Comparison of ENCODE assay signal across 11 mouse cellular contexts in genomic region chr1:152304487-152305130, GRCm38 (mm10).
DNase-seq lines count a peak whose midpoint lies in the region; ATAC-seq and TF ChIP-seq lines count a peak whose summit lies in the region.
"Had no signal": no experiment of that assay in that cellular context is flagged by ENCODE, and none has a peak within 500 bp of the region (broad histone marks: within the 10 kb centered on the region; RNA-seq: fewer than 3 reads in every experiment).

No protein-coding gene starts in this region.

- intact Hi-C loops in gastrocnemius, postnatal 14 days (cut with DNase I; ENCODE audit: low total_unique reads) = no loop called here

- no peak overlapping the region for H3K4me2 ChIP-seq in intestine, embryonic 14.5 days (ENCODE audit: low read length)
- H3K4me2 ChIP-seq in intestine, embryonic 16.5 days (ENCODE audit: low read depth, low read length) = no peak overlapping the region

- peak; percentile 50 for DNase-seq in intestine, embryonic 14.5 days (ENCODE audit: low spot score)
- peak; percentile 78 to 89 for DNase-seq in cerebellum, adult 2 months
- peak; percentile 31 for DNase-seq in gastrocnemius, postnatal 14 days
- DNase-seq in heart, postnatal 4 days = peak; percentile 36
- no peak for DNase-seq in kidney, adult 11 months
- DNase-seq in ovary, adult 18-20 months (ENCODE audit: low spot score) = no peak
- DNase-seq: midbrain, embryonic 14.5 days had no signal

- no peaks in the 10 kb centered on the region for H3K4me1 ChIP-seq in intestine, embryonic 14.5 days (replicated peaks; ENCODE audit: control insufficient read depth, insufficient read depth, low read length)
- no peaks in the 10 kb centered on the region for H3K4me1 ChIP-seq in intestine, embryonic 16.5 days (ENCODE audit: control insufficient read depth, insufficient read depth, low read length)
- peaks cover 5% of the 10 kb centered on the region; the same call in 1 of the 2 replicates for H3K4me1 ChIP-seq in cerebellum, adult 2 months (ENCODE audit: control insufficient read depth, insufficient read depth, low read length)

- WGBS in intestine, embryonic 14.5 days = 67% methylated on average over 14 of the region's 14 CpGs
- 60% methylated on average over 14 of the region's 14 CpGs for WGBS in intestine, embryonic 16.5 days
- WGBS in cerebellum, adult 2 months = 14% methylated on average over 14 of the region's 14 CpGs

- TF ChIP-seq CTCF in cerebellum, adult 2 months (IDR thresholded peaks at IDR 0.05; ENCODE audit: borderline replicate concordance, insufficient read depth, low read depth, low read length) = no peak

- ATAC-seq in intestine, embryonic 14.5 days (replicated peaks; ENCODE audit: low FRiP score, low TSS enrichment, low read depth) = no peak
- no peak for ATAC-seq in intestine, embryonic 16.5 days
- ATAC-seq in megakaryocyte progenitor cell, adult 5-6 weeks (replicated peaks; ENCODE audit: poor library complexity) = no peak

- no peak overlapping the region for H3K9ac ChIP-seq in intestine, embryonic 14.5 days (ENCODE audit: low read length)
- no peak overlapping the region for H3K9ac ChIP-seq in intestine, embryonic 16.5 days (ENCODE audit: low read depth, low read length)
- H3K9ac ChIP-seq: liver, embryonic 14.5 days had no signal

- no peak for TF ChIP-seq POLR2A in cerebellum, adult 2 months (IDR thresholded peaks at IDR 0.05; ENCODE audit: borderline replicate concordance, insufficient read depth, low read length)

- H3K9me3 ChIP-seq in intestine, embryonic 14.5 days (ENCODE audit: control insufficient read depth, low read length) = no peaks in the 10 kb centered on the region
- no peaks in the 10 kb centered on the region for H3K9me3 ChIP-seq in intestine, embryonic 16.5 days (ENCODE audit: control insufficient read depth, low read length)

- H3K36me3 ChIP-seq in intestine, embryonic 14.5 days (ENCODE audit: control insufficient read depth, insufficient read depth, low read length) = no peaks in the 10 kb centered on the region
- no peaks in the 10 kb centered on the region for H3K36me3 ChIP-seq in intestine, embryonic 16.5 days (ENCODE audit: control insufficient read depth, insufficient read depth, low read length)

- H3K27ac ChIP-seq in intestine, embryonic 14.5 days (ENCODE audit: low read depth) = no peak overlapping the region
- no peak overlapping the region for H3K27ac ChIP-seq in intestine, embryonic 16.5 days (ENCODE audit: low read length)
- H3K27ac ChIP-seq in cerebellum, adult 2 months (ENCODE audit: insufficient read depth, low read length) = 0 out of 2 replicates have a peak overlapping the region, but pooled peaks have one; percentile 33
- H3K27ac ChIP-seq: layer of hippocampus, adult 2 months; liver, embryonic 14.5 days had no signal

- H3K27me3 ChIP-seq in intestine, embryonic 14.5 days (replicated peaks; ENCODE audit: control insufficient read depth, insufficient read depth, low read length) = no peaks in the 10 kb centered on the region
- no peaks in the 10 kb centered on the region for H3K27me3 ChIP-seq in intestine, embryonic 16.5 days (replicated peaks; ENCODE audit: control insufficient read depth, insufficient read depth, low read length)
- no peaks in the 10 kb centered on the region for H3K27me3 ChIP-seq in cerebellum, adult 2 months (ENCODE audit: control insufficient read depth, insufficient read depth, low read length)

- no peak overlapping the region for H3K4me3 ChIP-seq in intestine, embryonic 14.5 days (ENCODE audit: low read depth, low read length)
- H3K4me3 ChIP-seq in intestine, embryonic 16.5 days (ENCODE audit: low read length) = no peak overlapping the region
- peak overlapping the region; percentile 14 for H3K4me3 ChIP-seq in cerebellum, adult 2 months (replicated peaks; ENCODE audit: insufficient read depth, low read depth, low read length)
- H3K4me3 ChIP-seq: layer of hippocampus, adult 2 months had no signal

Comparison
In these comparisons a context has a peak if more than half of its experiments do, and no peak if none do; other contexts are left out.
1. DNase-seq: peak in intestine, embryonic 14.5 days (single experiment), cerebellum, adult 2 months (2 of 2), gastrocnemius, postnatal 14 days (single experiment) and heart, postnatal 4 days (single experiment); none in kidney, adult 11 months (single experiment) and ovary, adult 18-20 months (single experiment).